Mouse (Mus musculus): ENCODE measurements around the gene Sorcs1. TPM values are rescaled to one million over a fixed set of nuclear protein-coding genes. Genes with fewer than 3 reads are reported as not detected.

Sorcs1 gene
- polyA plus RNA-seq (2017; shearing (Covaris generic)), result not detected

- ATAC-seq, result no peak
Measured at GRCm38 (mm10) chr19:50677903-50678896, at the start of gene Sorcs1. Sorcs1 (minus strand) TSS chr19:50678646.

DNA sequence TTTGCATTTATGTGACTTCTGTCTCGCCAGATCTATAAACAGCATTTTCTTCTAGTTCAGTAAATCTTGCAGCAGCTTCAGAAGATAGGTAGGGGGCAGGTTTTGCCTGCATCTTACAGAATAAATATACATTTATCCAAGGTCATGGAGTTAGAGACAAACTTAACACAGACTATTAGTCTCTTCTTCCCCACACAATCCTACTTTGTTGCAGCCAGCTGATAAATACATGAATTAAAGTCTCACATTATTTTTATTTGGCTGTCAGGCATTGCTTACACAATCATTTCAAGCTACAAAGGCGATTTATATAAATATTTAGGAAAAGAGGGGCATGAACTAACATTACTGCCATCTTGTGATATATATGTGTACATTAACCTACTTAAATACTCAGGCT lies 4.8 kb upstream of the Sorcs1 start:
- no peak for ATAC-seq

GRCm38 (mm10) chr19:50678946-50679345 lies 500 bp upstream of the Sorcs1 start:
- ATAC-seq, result no peak

GRCm38 (mm10) chr19:50676578-50677524 lies 1.6 kb downstream of the Sorcs1 start:
- ATAC-seq, result no peak

DNA sequence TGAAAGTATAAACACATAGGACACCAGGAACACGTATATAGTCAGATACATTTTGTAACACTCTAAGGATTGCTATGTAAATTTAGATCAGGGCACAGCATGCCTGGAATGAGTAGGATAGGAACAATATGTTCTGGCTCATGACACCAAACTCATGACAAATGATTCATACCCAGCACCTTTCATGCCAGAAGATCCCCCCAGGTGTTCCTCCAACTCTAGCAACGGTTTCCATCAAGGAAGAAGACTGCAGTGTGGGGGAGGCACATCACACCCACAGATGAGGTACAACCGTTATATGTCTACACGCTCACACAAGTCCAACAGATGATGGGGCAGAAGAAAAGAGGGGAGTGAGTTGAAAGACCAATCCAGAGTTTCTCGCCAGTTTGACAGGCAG lies 3.5 kb downstream of the Sorcs1 start:
- ATAC-seq, result no peak

DNA sequence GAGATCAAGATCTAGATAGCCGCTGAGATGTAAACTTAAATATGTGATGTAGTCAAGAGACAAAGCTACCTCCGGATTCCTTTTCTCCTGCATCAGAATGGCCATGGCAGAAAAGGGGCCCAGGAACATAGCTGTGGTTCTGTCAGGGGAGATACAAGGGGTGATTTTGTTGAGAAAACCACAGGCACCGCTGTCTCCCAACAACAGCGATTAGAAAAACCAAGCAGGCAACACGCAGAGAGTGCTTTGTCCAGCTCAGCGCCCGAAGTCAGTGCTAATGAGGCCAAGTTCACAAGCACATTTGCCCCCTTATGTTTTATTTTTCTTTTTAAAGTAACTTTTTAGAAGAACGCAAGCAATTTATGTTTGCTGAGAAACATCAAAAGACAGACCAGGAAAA lies 10.9 kb downstream of the Sorcs1 start:
- no peak for ATAC-seq

- no peak for ATAC-seq
Measured at GRCm38 (mm10) chr19:50664311-50664710, 14.1 kb downstream of the Sorcs1 start.

GRCm38 (mm10) chr19:50659144-50659543 lies 19.3 kb downstream of the Sorcs1 start:
- ATAC-seq, result no peak

GRCm38 (mm10) chr19:50652750-50653149 lies 25.7 kb downstream of the Sorcs1 start:
- no peak for ATAC-seq

DNA sequence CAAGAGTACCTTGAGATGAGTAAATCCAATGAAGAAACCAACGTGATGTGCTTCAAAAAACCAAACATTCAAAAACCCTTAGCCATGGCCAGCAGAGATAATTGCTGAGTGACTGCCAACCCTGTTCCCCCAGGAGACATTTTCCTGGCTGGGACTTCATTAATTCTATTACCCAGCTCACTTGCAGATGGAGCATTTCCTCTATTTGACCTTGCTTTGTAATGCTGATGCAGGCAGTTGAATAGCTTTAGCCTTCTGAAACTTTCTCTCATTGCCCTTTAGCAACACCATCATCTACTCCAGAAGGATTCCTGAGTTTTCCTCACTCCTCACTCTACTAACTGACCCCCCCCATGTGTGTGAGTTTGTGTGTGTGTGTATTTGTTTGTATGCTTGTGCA lies 34.6 kb downstream of the Sorcs1 start:
- no peak for ATAC-seq

- ATAC-seq, result no peak
Measured at GRCm38 (mm10) chr19:50642121-50642520, 36.3 kb downstream of the Sorcs1 start.

GRCm38 (mm10) chr19:50640251-50641032 lies 38.0 kb downstream of the Sorcs1 start:
- no peak for ATAC-seq

DNA sequence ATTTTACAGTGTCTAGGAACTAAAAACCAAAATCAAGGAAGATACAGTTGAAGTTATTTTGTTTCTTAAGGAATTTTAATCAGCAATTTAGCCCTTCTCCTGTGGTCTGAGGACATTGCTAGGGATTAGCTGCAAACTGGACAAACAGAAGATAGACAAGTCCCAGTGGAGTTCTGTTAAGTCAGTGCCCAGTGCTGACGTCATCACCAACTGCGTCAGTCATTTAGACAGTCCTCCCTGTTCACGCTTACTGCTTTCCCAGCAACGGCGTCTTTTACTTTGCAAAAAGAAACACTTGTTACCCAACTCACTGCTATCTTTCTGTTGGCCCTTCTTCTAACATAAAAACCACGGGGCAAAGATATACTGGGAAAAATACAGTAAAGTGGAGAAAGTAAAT lies 40.3 kb downstream of the Sorcs1 start:
- no peak for ATAC-seq

DNA sequence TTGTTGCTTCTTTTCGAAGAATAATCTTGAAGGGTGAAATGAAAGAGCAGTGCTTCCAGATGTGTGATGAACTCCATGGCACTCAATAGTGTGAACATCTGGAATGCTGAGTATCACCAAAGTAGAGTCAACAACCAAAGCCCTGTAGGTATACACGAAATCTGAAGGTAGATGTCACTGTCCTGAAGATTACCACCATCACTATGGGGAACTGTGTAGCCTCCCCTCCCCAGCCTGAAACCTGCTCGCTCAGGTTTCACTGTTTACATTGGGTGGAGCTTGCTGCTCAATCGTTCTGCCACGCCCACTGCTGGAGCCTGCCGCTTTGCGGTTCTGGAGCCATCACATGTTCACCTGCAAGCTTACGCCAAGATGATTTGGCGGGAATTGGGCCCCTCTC lies 64.4 kb downstream of the Sorcs1 start:
- no peak for ATAC-seq

- ATAC-seq, result no peak
Measured at GRCm38 (mm10) chr19:50611619-50612018, 66.8 kb downstream of the Sorcs1 start.

GRCm38 (mm10) chr19:50603882-50604281 lies 74.6 kb downstream of the Sorcs1 start:
- ATAC-seq, result no peak

GRCm38 (mm10) chr19:50603380-50603779 lies 75.1 kb downstream of the Sorcs1 start:
- no peak for ATAC-seq

DNA sequence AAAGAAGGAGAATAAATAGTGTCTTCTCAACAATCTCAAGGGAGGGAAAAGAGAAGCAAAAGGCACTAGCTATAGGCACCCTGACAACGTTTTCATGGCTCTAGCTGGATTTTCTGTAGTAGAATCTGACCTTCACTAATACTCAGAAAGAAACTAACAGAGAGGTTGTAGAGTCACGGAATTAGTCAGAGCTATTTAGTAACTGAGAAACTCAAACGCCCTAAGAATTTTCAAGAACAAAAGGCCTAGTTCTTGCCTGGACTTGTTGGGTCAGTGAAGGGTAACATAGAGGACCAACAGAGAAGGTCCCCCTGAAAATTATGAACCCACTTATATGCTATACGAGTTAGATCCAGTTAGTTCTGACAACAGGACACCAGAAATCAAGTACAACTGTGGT lies 81.1 kb downstream of the Sorcs1 start:
- no peak for ATAC-seq

DNA sequence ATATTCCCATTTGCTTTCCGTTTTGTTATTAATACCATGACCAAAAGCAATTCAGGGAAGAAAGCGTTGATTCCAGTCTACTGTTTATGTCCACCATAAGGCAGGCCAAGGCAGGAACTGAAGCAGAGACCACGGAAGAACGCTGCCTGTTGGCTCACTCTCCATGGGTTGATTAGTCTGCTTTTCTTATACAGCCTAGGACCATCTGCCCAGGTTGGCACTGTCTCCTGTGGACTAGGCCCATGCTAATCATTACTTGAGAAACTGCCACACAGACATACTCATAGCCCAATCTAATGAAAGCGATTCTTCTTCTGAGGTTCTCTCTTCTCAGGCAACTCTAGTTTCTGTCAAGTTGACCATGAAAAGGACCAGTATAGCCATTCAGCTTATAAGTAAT lies 92.3 kb downstream of the Sorcs1 start:
- no peak for ATAC-seq

- no peak for ATAC-seq
Measured at GRCm38 (mm10) chr19:50582952-50583351, 95.5 kb downstream of the Sorcs1 start.

DNA sequence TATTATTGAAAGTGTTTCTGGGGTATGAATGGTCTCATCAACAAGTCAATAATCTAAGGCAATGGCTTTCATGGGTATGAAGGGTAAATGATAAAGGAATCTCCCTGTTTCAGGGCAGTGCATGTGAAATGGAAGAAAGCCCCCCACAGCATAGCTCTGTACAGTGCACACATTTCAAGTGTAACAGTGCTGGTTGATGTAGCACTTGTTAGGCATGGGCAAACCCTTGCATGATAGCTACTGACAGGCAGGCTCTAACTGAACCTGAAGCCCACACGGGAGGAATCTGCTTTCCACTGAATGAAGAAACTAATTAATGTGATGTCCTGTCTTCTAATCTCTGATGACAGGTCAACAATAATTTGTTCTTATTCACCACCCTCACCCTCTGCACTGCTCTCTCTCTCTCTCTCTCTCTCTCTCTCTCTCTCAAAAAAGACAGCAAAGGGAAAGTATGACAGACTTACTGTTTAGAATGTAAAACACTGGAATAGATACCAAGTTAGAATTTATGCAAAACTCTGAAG lies 108.7 kb downstream of the Sorcs1 start:
- ATAC-seq, result no peak

GRCm38 (mm10) chr19:50566306-50566705 lies 112.1 kb downstream of the Sorcs1 start:
- no peak for ATAC-seq

Data from activated CD4-positive, CD25-positive, alpha-beta regulatory T cell, adult 4 months (primary cell).